Mouse (Mus musculus) liver, embryonic 14.5 days (tissue): ENCODE measurements around the gene Rgs10. TPM values are rescaled to one million over a fixed set of nuclear protein-coding genes. Genes with fewer than 3 reads are reported as not detected.

ENCODE experiments used
- ATAC-seq: fragments of 200-750 bp; cut with Nextera tagmentation; 2 replicates; pipeline ENCODE4 v1.8.0; 2017; ENCODE audit warnings: moderate number of reproducible peaks, mild to moderate bottlenecking, moderate library complexity; ENCODE audit not compliant: insufficient read depth
- DNase-seq, 3 experiments: peaks; one replicate each; pipeline ENCODE4 v3.0.0-alpha.2; 2012 to 2013; ENCODE audit warnings: low read depth in 3 of 3, low spot score in 3 of 3
- H3K27ac ChIP-seq: fragments of 300-500 bp; sonication (generic); 2 replicates; pipeline ENCODE4 v1.5.1; 2014; ENCODE audit warnings: moderate library complexity, mild to moderate bottlenecking, control low read depth, inconsistent platforms
- H3K27me3 ChIP-seq: fragments of 300-500 bp; sonication (generic); 2 replicates; pipeline ENCODE4 v1.6.1; 2014; ENCODE audit warnings: mild to moderate bottlenecking, low read length, moderate library complexity; ENCODE audit not compliant: control insufficient read depth, insufficient read depth
- H3K36me3 ChIP-seq: fragments of 300-500 bp; sonication (generic); replicated peaks from 2 replicates; pipeline ENCODE4 v1.6.1; 2014; ENCODE audit warnings: low read depth; ENCODE audit not compliant: control insufficient read depth, insufficient read depth
- H3K4me1 ChIP-seq, 2 experiments: fragments of 200-500 bp in 1 of 2; fragments of 300-500 bp in 1 of 2; sonication (generic) in 1 of 2; replicated peaks; 2 replicates each; pipeline ENCODE4 v1.6.1; 2012 to 2014; ENCODE audit warnings: antibody characterized with exemption in 1 of 2, inconsistent platforms in 1 of 2, low read length in 1 of 2; ENCODE audit not compliant: control insufficient read depth in 2 of 2, insufficient read depth in 2 of 2
- H3K4me2 ChIP-seq: fragments of 300-500 bp; sonication (generic); 2 replicates; pipeline ENCODE4 v1.6.1; 2014; ENCODE audit warnings: low read depth, mild to moderate bottlenecking, control low read depth, moderate library complexity
- H3K4me3 ChIP-seq, 2 experiments: fragments of 200-500 bp in 1 of 2; fragments of 300-500 bp in 1 of 2; sonication (generic) in 1 of 2; 2 replicates each; pipeline ENCODE4 v1.5.1; 2012 to 2014; ENCODE audit warnings: low read depth in 2 of 2, low read length in 2 of 2, mild to moderate bottlenecking in 2 of 2, control low read depth in 1 of 2, inconsistent platforms in 1 of 2, moderate library complexity in 1 of 2; ENCODE audit not compliant: insufficient read depth in 1 of 2
- H3K9ac ChIP-seq: fragments of 300-500 bp; sonication (generic); replicated peaks from 2 replicates; pipeline ENCODE4 v1.6.1; 2014; ENCODE audit warnings: mild to moderate bottlenecking, control low read depth, moderate library complexity
- H3K9me3 ChIP-seq: fragments of 300-500 bp; sonication (generic); 2 replicates; pipeline ENCODE4 v1.6.1; 2016; ENCODE audit warnings: low read length, mixed read lengths; ENCODE audit not compliant: control insufficient read depth
- CTCF ChIP-seq: IDR thresholded peaks from 2 replicates; pipeline ENCODE4 v1.5.1; 2016; ENCODE audit warnings: antibody characterized with exemption, low read depth, control low read depth
- EP300 ChIP-seq: IDR thresholded peaks from 2 replicates; pipeline ENCODE4 v1.6.1; 2016; ENCODE audit warnings: antibody characterized with exemption, low read depth
- WGBS: fragments of 180-500 bp; shearing (Covaris S2); extraction: QIAGEN DNeasy Blood & Tissue Kit; methylation state at CpG from one replicate; pipeline ENCODE4 v1.1.7; 2014; ENCODE audit not compliant: insufficient replicate concordance; 5-methylcytosine and 5-hydroxymethylcytosine counted together
- polyA plus RNA-seq, 2 experiments: library from polyadenylated mRNA; depleted of rRNA in 1 of 2; stranded (reverse) in 1 of 2; unstranded in 1 of 2; fragments of >200 nt; fragmentation: Nextera tagmentation in 1 of 2; extraction: Ambion mirVana in 1 of 2; gene quantifications; 2 replicates each; pipeline versions ENCODE4 v1.2.1 to v1.2.3; 2012 to 2014

The Rgs10 gene
- polyA plus RNA-seq, 2 experiments, result 36.3 to 45.8 TPM

DNA sequence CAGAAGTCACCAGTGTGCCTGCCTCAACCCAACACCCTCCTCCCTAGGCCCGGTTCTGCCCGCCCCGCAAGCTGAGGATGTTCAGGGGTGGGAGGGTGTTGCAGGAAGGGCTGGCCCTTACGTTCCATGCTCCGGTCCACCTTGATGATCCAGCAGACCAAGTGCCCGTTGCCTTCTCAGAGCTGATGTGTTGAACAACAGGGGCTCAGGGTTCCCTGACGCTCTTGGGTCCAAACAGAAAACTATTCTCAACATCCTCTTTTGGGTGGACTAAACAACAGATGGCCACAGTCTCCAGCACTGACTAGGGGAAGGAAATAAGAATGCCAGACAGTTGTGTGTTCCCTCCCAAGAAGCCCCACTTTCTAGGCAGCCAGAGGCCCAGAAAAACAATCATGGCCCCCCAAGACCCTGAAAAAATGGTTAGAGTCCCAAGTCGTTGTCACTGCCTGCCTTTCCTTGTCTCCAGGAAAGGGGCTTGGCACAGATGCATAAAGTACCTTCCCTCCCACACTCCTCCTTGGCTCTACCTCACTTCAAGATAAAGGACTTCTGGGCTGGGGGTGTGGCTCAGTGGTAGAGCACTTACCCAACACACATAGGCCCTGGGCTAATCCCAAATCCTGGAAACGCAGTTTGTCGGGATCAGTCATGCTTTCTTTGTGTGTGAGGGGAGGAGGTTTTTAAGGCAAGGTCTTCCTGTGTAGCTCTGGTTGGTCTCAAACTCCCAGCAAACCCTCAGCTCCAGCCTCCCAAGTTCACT lies 6.3 kb downstream of the Rgs10 start:
- no peak overlapping the region for H3K27ac ChIP-seq
- H3K9ac ChIP-seq, result no peak overlapping the region
- DNase-seq, result no peak
- H3K9me3 ChIP-seq, result no peaks in the 10 kb centered on the region
- no peaks in the 10 kb centered on the region for H3K36me3 ChIP-seq
- H3K4me2 ChIP-seq, result 0 out of 2 replicates have a peak overlapping the region, but pooled peaks have one; percentile 16
- 35% methylated on average over 10 of the region's 10 CpGs for WGBS
- H3K4me1 ChIP-seq, result peaks cover 28 to 50% of the 10 kb centered on the region in 2 experiments
- H3K27me3 ChIP-seq, result no peaks in the 10 kb centered on the region; the same call in 1 of the 2 replicates
- TF ChIP-seq CTCF (no peak), EP300 (no peak)
- no peak for ATAC-seq
- no peak overlapping the region for H3K4me3 ChIP-seq

DNA sequence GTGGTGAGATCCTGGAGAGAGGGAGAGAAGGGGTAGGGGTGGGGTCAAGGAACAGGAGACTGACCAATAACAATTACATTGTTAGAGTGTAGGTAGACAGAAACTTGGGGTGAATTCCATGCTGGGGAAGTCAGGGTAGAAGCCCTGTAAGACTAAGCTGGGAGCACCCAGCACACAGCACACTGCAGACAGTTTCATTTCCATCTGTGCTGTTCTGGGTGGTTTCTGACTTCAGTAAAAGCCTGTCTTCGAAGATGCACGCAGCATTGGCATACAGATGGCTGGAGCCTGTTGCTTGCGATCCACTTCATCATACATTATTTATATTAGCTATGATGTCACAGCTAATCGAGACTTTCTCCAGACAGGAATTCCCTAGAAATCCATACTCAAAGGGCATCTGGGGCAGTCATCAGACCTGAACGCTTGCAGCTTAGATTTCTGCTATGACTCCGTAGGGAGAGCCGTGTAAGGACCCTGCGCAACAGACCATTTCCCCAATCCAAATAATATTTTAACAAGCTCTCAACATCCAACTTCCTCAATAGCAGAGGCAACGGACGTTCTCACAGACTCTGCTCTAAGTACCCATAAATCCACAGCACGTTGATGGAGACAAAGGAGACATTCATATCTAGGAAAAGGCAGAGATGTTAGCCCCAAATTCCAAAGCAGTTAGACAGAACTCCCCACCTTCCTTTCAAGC lies 7.7 kb downstream of the Rgs10 start:
- H3K9me3 ChIP-seq, result no peaks in the 10 kb centered on the region
- no peak overlapping the region for H3K27ac ChIP-seq
- H3K4me3 ChIP-seq, result no peak overlapping the region
- no peaks in the 10 kb centered on the region for H3K36me3 ChIP-seq
- no peak for ATAC-seq
- H3K9ac ChIP-seq, result no peak overlapping the region
- H3K4me1 ChIP-seq, result peaks cover 27 to 37% of the 10 kb centered on the region in 2 experiments
- H3K4me2 ChIP-seq, result no peak overlapping the region
- TF ChIP-seq EP300 (no peak), CTCF (no peak)
- DNase-seq, result no peak
- WGBS, result 69% methylated on average over 11 of the region's 11 CpGs
- no peaks in the 10 kb centered on the region for H3K27me3 ChIP-seq

DNA sequence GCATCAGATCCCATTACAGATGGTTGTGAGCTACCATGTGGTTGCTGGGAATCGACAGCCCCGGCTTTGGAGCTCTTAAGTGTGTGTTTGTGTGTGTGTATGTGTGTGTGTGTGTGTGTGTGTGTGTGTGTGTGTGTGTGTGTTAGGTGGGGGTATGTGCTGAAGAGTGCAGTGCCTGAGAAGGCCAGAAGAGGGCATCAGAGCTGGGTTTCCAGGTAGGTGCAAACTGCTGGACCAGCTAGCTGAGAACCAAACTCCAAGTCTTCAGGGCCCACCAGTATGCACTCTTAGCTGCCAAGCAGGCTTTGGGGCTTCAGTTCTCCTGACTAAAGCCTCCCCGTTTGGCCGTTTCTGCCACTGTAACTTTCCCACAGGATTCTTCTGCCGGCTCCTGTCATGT lies 10.3 kb downstream of the Rgs10 start:
- Histone ChIP-seq H3K27me3 (no peaks in the 10 kb centered on the region), H3K4me3 (no peak overlapping the region), H3K4me2 (no peak overlapping the region), H3K4me1 (peaks cover 22 to 29% of the 10 kb centered on the region in 2 experiments), H3K27ac (no peak overlapping the region), H3K9me3 (no peaks in the 10 kb centered on the region), H3K9ac (no peak overlapping the region), H3K36me3 (no peaks in the 10 kb centered on the region)
- TF ChIP-seq EP300 (no peak), CTCF (peak; percentile 66)
- ATAC-seq, result no peak
- no peak for DNase-seq
- 89% methylated on average over 5 of the region's 5 CpGs for WGBS

DNA sequence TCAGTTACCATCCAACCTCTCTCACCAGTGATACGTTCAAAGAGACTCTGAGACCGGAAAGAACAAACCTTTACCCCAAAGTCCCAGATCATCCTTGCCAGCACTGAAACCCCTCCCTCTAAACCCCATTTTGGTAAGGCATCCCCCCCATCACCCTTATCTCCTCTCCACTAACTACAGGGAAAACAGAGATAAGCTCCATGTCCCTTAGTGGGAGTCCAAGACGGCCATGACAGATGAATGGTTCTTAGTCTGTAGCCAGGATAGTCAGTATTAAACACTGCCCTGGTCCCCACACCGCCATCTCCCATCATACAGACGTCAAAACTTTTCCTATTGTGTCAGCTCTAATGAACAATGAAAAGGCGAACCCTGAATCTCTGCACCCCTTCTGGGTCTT lies 14.6 kb downstream of the Rgs10 start:
- no peak for TF ChIP-seq CTCF
- no peak for TF ChIP-seq EP300
- ATAC-seq (no peak), DNase-seq (no peak)
- Histone ChIP-seq H3K4me2 (no peak overlapping the region), H3K9ac (no peak overlapping the region), H3K9me3 (no peaks in the 10 kb centered on the region), H3K36me3 (peaks cover 4% of the 10 kb centered on the region; the same call in 1 of the 2 replicates), H3K4me3 (no peak overlapping the region), H3K4me1 (peaks cover 27 to 41% of the 10 kb centered on the region in 2 experiments), H3K27me3 (no peaks in the 10 kb centered on the region), H3K27ac (no peak overlapping the region)
- WGBS, result 48% methylated on average over 6 of the region's 6 CpGs

DNA sequence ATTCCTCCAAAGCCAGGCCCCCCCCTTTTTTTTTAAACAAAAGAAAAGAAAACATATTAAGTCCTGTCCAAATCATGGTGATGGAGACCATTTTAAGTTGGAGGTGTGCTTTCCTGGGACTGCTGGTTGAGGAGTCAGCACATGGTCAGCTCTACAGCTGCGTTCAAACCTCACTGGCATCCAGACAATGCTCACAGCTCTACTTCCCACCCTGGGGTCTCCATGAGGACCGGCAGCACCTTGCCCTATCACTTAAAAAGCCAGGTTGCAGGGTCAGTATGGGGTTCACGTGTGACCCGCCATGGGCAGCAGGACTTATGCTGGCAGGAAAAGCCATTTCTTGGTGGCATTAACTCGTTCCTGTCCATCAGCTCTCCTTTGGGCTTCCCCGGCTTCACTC lies 15.0 kb downstream of the Rgs10 start:
- no peak for ATAC-seq
- Histone ChIP-seq H3K36me3 (peaks cover 4% of the 10 kb centered on the region; the same call in 1 of the 2 replicates), H3K4me1 (peaks cover 31 to 45% of the 10 kb centered on the region in 2 experiments), H3K27me3 (no peaks in the 10 kb centered on the region), H3K4me2 (peak overlapping the region; percentile 26), H3K4me3 (no peak overlapping the region), H3K9ac (no peak overlapping the region), H3K27ac (peak overlapping the region; percentile 64), H3K9me3 (no peaks in the 10 kb centered on the region)
- no peak for DNase-seq
- TF ChIP-seq EP300 (no peak), CTCF (no peak)
- WGBS, result 59% methylated on average over 6 of the region's 6 CpGs
